Mouse (Mus musculus) limb, embryonic 14.5 days (tissue): ENCODE measurements around the gene Lrpprc. TPM values are rescaled to one million over a fixed set of nuclear protein-coding genes. Genes with fewer than 3 reads are reported as not detected.

Source experiments
- ATAC-seq: fragments of 200-750 bp; cut with Nextera tagmentation; 2 replicates; pipeline ENCODE4 v1.8.0; 2017; ENCODE audit warnings: low read depth, moderate number of reproducible peaks, moderate TSS enrichment; ENCODE audit not compliant: low FRiP score
- DNase-seq: peaks from one replicate; pipeline ENCODE4 v3.0.0-alpha.2; 2015; ENCODE audit warnings: low spot score
- H3K27ac ChIP-seq: fragments of 300-500 bp; sonication (generic); replicated peaks from 2 replicates; pipeline ENCODE4 v1.5.1; 2014; ENCODE audit warnings: low read depth, mild to moderate bottlenecking, low read length, moderate library complexity, mixed read lengths
- H3K27me3 ChIP-seq: fragments of 300-500 bp; sonication (generic); 2 replicates; pipeline ENCODE4 v1.6.1; 2014; ENCODE audit warnings: low read length, mixed read lengths; ENCODE audit not compliant: control insufficient read depth, insufficient read depth
- H3K36me3 ChIP-seq: fragments of 300-500 bp; sonication (generic); 2 replicates; pipeline ENCODE4 v1.6.1; 2014; ENCODE audit warnings: mild to moderate bottlenecking, low read length, moderate library complexity, mixed read lengths; ENCODE audit not compliant: control insufficient read depth, insufficient read depth
- H3K4me1 ChIP-seq: fragments of 300-500 bp; sonication (generic); 2 replicates; pipeline ENCODE4 v1.6.1; 2014; ENCODE audit warnings: antibody characterized with exemption, low read length, mixed read lengths; ENCODE audit not compliant: control insufficient read depth, insufficient read depth
- H3K4me2 ChIP-seq: fragments of 300-500 bp; sonication (generic); replicated peaks from 2 replicates; pipeline ENCODE4 v1.6.1; 2014; ENCODE audit warnings: low read depth, mild to moderate bottlenecking, low read length, moderate library complexity; ENCODE audit not compliant: severe bottlenecking
- H3K4me3 ChIP-seq: fragments of 300-500 bp; sonication (generic); replicated peaks from 2 replicates; pipeline ENCODE4 v1.5.1; 2014; ENCODE audit warnings: low read length
- H3K9ac ChIP-seq: fragments of 300-500 bp; sonication (generic); 2 replicates; pipeline ENCODE4 v1.6.1; 2014; ENCODE audit warnings: mild to moderate bottlenecking, low read depth, low read length, moderate library complexity; ENCODE audit not compliant: severe bottlenecking
- H3K9me3 ChIP-seq: fragments of 300-500 bp; sonication (generic); 2 replicates; pipeline ENCODE4 v1.6.1; 2016; ENCODE audit warnings: low read length; ENCODE audit not compliant: control insufficient read depth
- POLR2A ChIP-seq: fragments of 200-500 bp; IDR thresholded peaks from 2 replicates; pipeline ENCODE4 v1.8.0; 2012; ENCODE audit warnings: inconsistent platforms, mild to moderate bottlenecking, moderate library complexity, borderline replicate concordance; ENCODE audit not compliant: insufficient read depth, insufficient read length; ENCODE audit errors: extremely low read depth
- WGBS: fragments of 180-500 bp; shearing (Covaris S2); extraction: QIAGEN DNeasy Blood & Tissue Kit; methylation state at CpG from one replicate; pipeline ENCODE4 v1.1.7; 2014; 5-methylcytosine and 5-hydroxymethylcytosine counted together
- polyA plus RNA-seq, 2 experiments: library from polyadenylated mRNA; depleted of rRNA in 1 of 2; stranded (reverse) in 1 of 2; unstranded in 1 of 2; fragments of >200 nt; fragmentation: Nextera tagmentation in 1 of 2; extraction: Ambion mirVana in 1 of 2; gene quantifications; 2 replicates each; pipeline versions ENCODE4 v1.2.1 to v1.2.3; 2012 to 2014

Lrpprc gene
- polyA plus RNA-seq, 2 experiments, result 22.3 to 35.5 TPM

DNA sequence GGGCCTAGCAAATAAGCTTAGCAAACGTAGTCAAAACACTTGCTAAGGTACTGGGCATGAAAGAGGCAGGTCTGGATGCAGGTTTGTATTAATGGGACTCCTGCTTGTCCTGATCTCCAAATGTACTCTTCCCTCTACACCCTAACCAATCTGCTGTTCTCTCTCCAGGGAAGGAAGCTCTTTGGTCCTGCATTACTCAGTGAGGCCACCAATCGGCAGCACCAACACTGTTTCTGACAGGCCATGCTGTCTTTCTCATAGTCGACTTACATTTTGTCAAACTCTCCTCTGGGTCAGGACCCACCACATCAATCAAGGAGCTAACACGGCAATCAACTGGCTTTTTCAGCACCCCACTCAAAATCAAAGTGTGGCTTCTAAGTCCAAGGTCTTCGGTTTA, 5.4 kb downstream of the Lrpprc start:
- Histone ChIP-seq H3K36me3 (peaks cover 13% of the 10 kb centered on the region; the same call in 1 of the 2 replicates), H3K4me1 (peaks cover 7% of the 10 kb centered on the region), H3K9ac (no peak overlapping the region), H3K27ac (no peak overlapping the region), H3K9me3 (no peaks in the 10 kb centered on the region), H3K4me3 (no peak overlapping the region), H3K4me2 (no peak overlapping the region), H3K27me3 (no peaks in the 10 kb centered on the region)
- 78% methylated on average over 5 of the region's 5 CpGs for WGBS
- ATAC-seq (no peak), DNase-seq (no peak)
- TF ChIP-seq POLR2A, result no peak

- no peak overlapping the region for H3K27ac ChIP-seq
- no peak for DNase-seq
- H3K9me3 ChIP-seq, result no peaks in the 10 kb centered on the region
- no peak overlapping the region for H3K9ac ChIP-seq
- H3K4me1 ChIP-seq, result no peaks in the 10 kb centered on the region
- TF ChIP-seq POLR2A, result no peak
- H3K4me2 ChIP-seq, result no peak overlapping the region
- no peak for ATAC-seq
- 97% methylated on average over 5 of the region's 5 CpGs for WGBS
- H3K27me3 ChIP-seq, result no peaks in the 10 kb centered on the region
- H3K4me3 ChIP-seq, result no peak overlapping the region
- peaks cover 13% of the 10 kb centered on the region; the same call in 1 of the 2 replicates for H3K36me3 ChIP-seq
Measured at GRCm38 (mm10) chr17:84783491-84783890, 7.1 kb downstream of the Lrpprc start.

- 96% methylated on average over 6 of the region's 6 CpGs for WGBS
Measured at GRCm38 (mm10) chr17:84780321-84780720, 10.3 kb downstream of the Lrpprc start.

DNA sequence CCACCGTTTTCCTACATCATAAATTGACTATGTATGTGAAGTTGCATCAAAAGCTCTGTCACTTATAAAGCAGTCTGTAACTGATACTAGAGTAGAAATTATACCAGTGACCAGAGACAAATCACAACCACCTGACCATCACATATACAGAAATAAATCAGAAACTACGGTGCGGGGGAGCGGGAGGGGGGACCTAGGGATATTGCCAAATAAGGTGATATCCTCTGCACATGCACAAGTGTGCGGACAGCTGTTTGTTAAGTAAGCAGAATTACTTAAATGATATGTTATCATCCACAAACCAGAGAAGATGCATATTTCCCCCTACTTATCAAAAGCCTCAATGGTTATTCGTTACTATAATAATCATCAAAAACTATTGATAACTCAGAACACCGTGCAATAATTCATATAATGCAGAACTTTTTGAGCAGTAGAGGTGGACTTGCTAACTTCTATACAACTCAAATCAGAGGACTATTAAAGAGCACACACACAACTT, 12.1 kb downstream of the Lrpprc start:
- no peak overlapping the region for H3K9ac ChIP-seq
- no peaks in the 10 kb centered on the region for H3K4me1 ChIP-seq
- DNase-seq, result no peak
- no peak overlapping the region for H3K4me3 ChIP-seq
- no peaks in the 10 kb centered on the region for H3K27me3 ChIP-seq
- no peak overlapping the region for H3K4me2 ChIP-seq
- no peaks in the 10 kb centered on the region for H3K9me3 ChIP-seq
- TF ChIP-seq POLR2A, result no peak
- 87% methylated on average over 7 of the region's 7 CpGs for WGBS
- H3K36me3 ChIP-seq, result peaks cover 36% of the 10 kb centered on the region
- no peak for ATAC-seq
- no peak overlapping the region for H3K27ac ChIP-seq

More at GRCm38 (mm10) chr17:84780321-84780720, 10.3 kb downstream of the Lrpprc start:
- H3K9me3 ChIP-seq, result no peaks in the 10 kb centered on the region
- TF ChIP-seq POLR2A, result no peak
- H3K4me2 ChIP-seq, result no peak overlapping the region
- H3K4me1 ChIP-seq, result no peaks in the 10 kb centered on the region
- no peaks in the 10 kb centered on the region for H3K27me3 ChIP-seq
- no peak overlapping the region for H3K4me3 ChIP-seq
- no peak overlapping the region for H3K27ac ChIP-seq
- H3K36me3 ChIP-seq, result peaks cover 22% of the 10 kb centered on the region
- H3K9ac ChIP-seq, result no peak overlapping the region
- DNase-seq, result no peak
- ATAC-seq, result no peak

DNA sequence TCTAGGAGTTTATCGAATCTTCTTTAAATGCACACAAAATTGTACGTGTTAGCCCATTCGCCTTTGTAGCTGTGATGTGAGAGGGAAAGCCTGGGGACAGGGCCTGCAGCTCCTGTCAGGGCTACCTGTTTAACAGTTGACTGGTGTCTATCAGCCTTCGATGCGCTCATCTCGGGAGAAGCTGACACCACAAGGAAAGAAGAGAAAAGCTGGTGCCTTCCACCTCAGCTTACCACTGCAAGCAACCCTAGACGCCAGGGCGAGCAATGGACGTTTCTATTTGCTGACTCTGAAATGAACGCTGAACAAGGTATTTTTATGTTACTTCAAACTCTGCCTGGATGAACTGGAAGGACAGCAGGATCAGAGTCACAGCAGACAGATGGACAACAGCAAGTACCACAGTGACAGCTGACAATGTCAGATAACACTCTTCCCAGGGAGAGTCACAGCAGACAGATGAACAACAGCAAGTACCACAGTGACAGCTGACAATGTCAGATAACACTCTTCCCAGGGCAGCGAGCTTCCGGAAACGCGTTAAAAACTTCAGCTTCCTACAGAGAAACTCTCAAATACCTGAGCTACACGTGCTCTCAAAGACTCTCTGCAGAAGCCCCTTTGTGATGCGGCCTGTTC, 14.1 kb downstream of the Lrpprc start:
- Histone ChIP-seq H3K36me3 (peaks cover 33% of the 10 kb centered on the region), H3K4me3 (no peak overlapping the region), H3K4me1 (no peaks in the 10 kb centered on the region), H3K4me2 (no peak overlapping the region), H3K9ac (no peak overlapping the region), H3K9me3 (no peaks in the 10 kb centered on the region), H3K27ac (no peak overlapping the region), H3K27me3 (no peaks in the 10 kb centered on the region)
- no peak; the same call in 1 of the 2 replicates for ATAC-seq
- no peak for TF ChIP-seq POLR2A
- DNase-seq, result no peak
- 88% methylated on average over 16 of the region's 16 CpGs for WGBS
